Mouse (Mus musculus) embryonic stem cell, embryonic (primary cell): ENCODE results near the gene Gm9903.

ENCODE experiments used
- CTCF ChIA-PET, 4 experiments: fragments of 300-600 bp in 2 of 4; fragments of 350-600 bp in 2 of 4; sonication (Branson Sonifier 250); formaldehyde crosslinking; loops; one replicate each; lab custom pipeline; 2022; ENCODE audit warnings: inconsistent platforms in 2 of 4; lab: Charles Lee
- POLR2A ChIA-PET, 4 experiments: fragments of 300-600 bp in 2 of 4; fragments of 350-600 bp in 2 of 4; sonication (Branson Sonifier 250); formaldehyde crosslinking; loops; one replicate each; lab custom pipeline; 2022; ENCODE audit warnings: antibody characterized with exemption in 4 of 4, inconsistent platforms in 1 of 4; lab: Charles Lee

The Gm9903 gene

GRCm38 (mm10) chr5:33629301-33629987 lies at the start of gene Gm9903, which contains the start of gene Fam53a:
Gene Gm9903 (plus strand): TSS chr5:33629925.
Gene Fam53a (minus strand): TSS chr5:33629635.
- POLR2A ChIA-PET = interaction anchor here (0.6 to 8.1 kb wide), 58 partner anchors 8 to 740 kb away, joined by 3 to 152 read pairs (median 5); partner anchors contain the start of genes Slbp (in 4 of the 4), Tacc3 (in 3 of the 4), Tmem129 (in 3 of the 4) and Fam193a (in 1 of the 4)
- CTCF ChIA-PET = interaction anchor here in 1 of 4 experiments (1.0 to 2.8 kb wide), 7 partner anchors 12 to 236 kb away, joined by 3 to 11 read pairs (median 4); partner anchors contain the start of gene Slbp

GRCm38 (mm10) chr5:33580336-33580735 lies 49.4 kb upstream of the Gm9903 start:
- ChIA-PET CTCF (no interaction called here), POLR2A (no interaction called here)

- POLR2A ChIA-PET = no interaction called here
- CTCF ChIA-PET = interaction anchor here in 3 of 4 experiments (0.6 to 3.7 kb wide), 3 partner anchors 194 kb away, joined by 4 to 19 read pairs (median 4); no protein-coding TSS in a partner anchor
These were observed 42.1 kb upstream of the Gm9903 start for GRCm38 (mm10) chr5:33587498-33588058.

GRCm38 (mm10) chr5:33588066-33588465 lies 41.7 kb upstream of the Gm9903 start:
- ChIA-PET POLR2A (interaction anchor here in 1 of 4 experiments (1.0 kb wide), 1 partner anchor 192 kb away, joined by 3 read pairs; no protein-coding TSS in a partner anchor), CTCF (interaction anchor here in 3 of 4 experiments (0.8 to 3.7 kb wide), 5 partner anchors 40 to 195 kb away, joined by 3 to 19 read pairs (median 4); no protein-coding TSS in a partner anchor)

- CTCF ChIA-PET = interaction anchor here (0.5 to 3.7 kb wide), 10 partner anchors 23 to 204 kb away, joined by 3 to 19 read pairs (median 3); no protein-coding TSS in a partner anchor
- POLR2A ChIA-PET = interaction anchor here in 2 of 4 experiments (0.6 to 0.9 kb wide), 2 partner anchors 22 to 1323 kb away, joined by 3 read pairs; no protein-coding TSS in a partner anchor
These were observed 40.4 kb upstream of the Gm9903 start for GRCm38 (mm10) chr5:33589221-33589888.

- ChIA-PET CTCF (interaction anchor here (0.6 to 2.1 kb wide), 32 partner anchors 10 to 920 kb away, joined by 3 to 19 read pairs (median 4); partner anchors contain the start of genes Fam53a (in 1 of the 4), Gm9903 (in 1 of the 4), Tnip2 (in 1 of the 4) and Uvssa (in 1 of the 4)), POLR2A (interaction anchor here in 2 of 4 experiments (0.7 to 2.3 kb wide), 12 partner anchors 10 to 342 kb away, joined by 3 to 8 read pairs (median 3); partner anchors contain the start of genes Fam53a (in 1 of the 2), Gm9903 (in 1 of the 2), Nelfa (in 1 of the 2) and Nkx1-1 (in 1 of the 2))
These were observed 36.1 kb upstream of the Gm9903 start for GRCm38 (mm10) chr5:33593620-33594019.

GRCm38 (mm10) chr5:33605314-33605713 lies 24.4 kb upstream of the Gm9903 start:
- ChIA-PET POLR2A (no interaction called here), CTCF (no interaction called here)

- CTCF ChIA-PET = interaction anchor here in 2 of 4 experiments (1.0 to 1.4 kb wide), 2 partner anchors 13 to 73 kb away, joined by 3 to 4 read pairs; no protein-coding TSS in a partner anchor
- POLR2A ChIA-PET = interaction anchor here in 3 of 4 experiments (0.6 to 1.6 kb wide), 4 partner anchors 12 to 213 kb away, joined by 3 to 5 read pairs (median 4); partner anchors contain the start of genes Fam53a (in 1 of the 3) and Gm9903 (in 1 of the 3)
These were observed 23.1 kb upstream of the Gm9903 start for GRCm38 (mm10) chr5:33606631-33607030.

- ChIA-PET CTCF (interaction anchor here (0.6 to 1.4 kb wide), 6 partner anchors 14 to 488 kb away, joined by 3 to 4 read pairs (median 3); no protein-coding TSS in a partner anchor), POLR2A (interaction anchor here in 3 of 4 experiments (0.6 to 2.5 kb wide), 7 partner anchors 9 to 271 kb away, joined by 3 to 11 read pairs (median 3); partner anchors contain the start of genes Fam53a (in 1 of the 3), Gm9903 (in 1 of the 3) and Slbp (in 1 of the 3))
These were observed 22.3 kb upstream of the Gm9903 start for GRCm38 (mm10) chr5:33607434-33607833.

GRCm38 (mm10) chr5:33609226-33609625 lies 20.5 kb upstream of the Gm9903 start:
- POLR2A ChIA-PET = interaction anchor here in 1 of 4 experiments (2.5 kb wide), 1 partner anchor 43 kb away, joined by 11 read pairs; the partner anchor contains the start of gene Slbp
- CTCF ChIA-PET = no interaction called here

GRCm38 (mm10) chr5:33611795-33612194 lies 17.9 kb upstream of the Gm9903 start:
- ChIA-PET POLR2A (interaction anchor here in 3 of 4 experiments (0.6 to 2.1 kb wide), 7 partner anchors 9 to 1494 kb away, joined by 3 to 5 read pairs (median 4); partner anchors contain the start of genes Slbp (in 2 of the 3) and Lrpap1 (in 1 of the 3)), CTCF (no interaction called here)

GRCm38 (mm10) chr5:33614391-33614790 lies 15.3 kb upstream of the Gm9903 start:
- POLR2A ChIA-PET = interaction anchor here in 3 of 4 experiments (0.8 to 6.3 kb wide), 8 partner anchors 15 to 97 kb away, joined by 3 to 41 read pairs (median 6); partner anchors contain the start of genes Slbp (in 3 of the 3), Fam53a (in 2 of the 3) and Gm9903 (in 2 of the 3)
- CTCF ChIA-PET = no interaction called here

GRCm38 (mm10) chr5:33622671-33623070 lies 7.1 kb upstream of the Gm9903 start:
- POLR2A ChIA-PET = interaction anchor here in 1 of 4 experiments (1.7 kb wide), 1 partner anchor 10 kb away, joined by 6 read pairs; no protein-coding TSS in a partner anchor
- CTCF ChIA-PET = no interaction called here

- POLR2A ChIA-PET = interaction anchor here in 3 of 4 experiments (0.9 to 1.4 kb wide), 4 partner anchors 8 to 88 kb away, joined by 3 to 5 read pairs (median 3); partner anchors contain the start of gene Slbp (in 1 of the 3)
These were observed 6.0 kb upstream of the Gm9903 start for GRCm38 (mm10) chr5:33623766-33624165.

GRCm38 (mm10) chr5:33627968-33628367 lies 1.8 kb upstream of the Gm9903 start:
- ChIA-PET CTCF (interaction anchor here in 3 of 4 experiments (0.6 to 2.8 kb wide), 3 partner anchors 9 to 14 kb away, joined by 6 to 11 read pairs (median 6); no protein-coding TSS in a partner anchor), POLR2A (interaction anchor here in 3 of 4 experiments (0.6 to 8.1 kb wide), 17 partner anchors 8 to 484 kb away, joined by 3 to 152 read pairs (median 5); partner anchors contain the start of genes Slbp (in 3 of the 3), Tacc3 (in 1 of the 3) and Tmem129 (in 1 of the 3))

More at GRCm38 (mm10) chr5:33623766-33624165, 6.0 kb upstream of the Gm9903 start:
- CTCF ChIA-PET = interaction anchor here in 2 of 4 experiments (0.6 to 1.1 kb wide), 2 partner anchors 53 to 347 kb away, joined by 3 to 4 read pairs; no protein-coding TSS in a partner anchor

GRCm38 (mm10) chr5:33628820-33629300 lies 865 bp upstream of the Gm9903 start:
- ChIA-PET CTCF (interaction anchor here in 1 of 4 experiments (1.0 to 2.8 kb wide), 4 partner anchors 13 to 109 kb away, joined by 3 to 11 read pairs (median 4); no protein-coding TSS in a partner anchor), POLR2A (interaction anchor here (1.0 to 8.1 kb wide), 39 partner anchors 8 to 307 kb away, joined by 3 to 152 read pairs (median 5); partner anchors contain the start of genes Slbp (in 3 of the 4), Tacc3 (in 2 of the 4), Tmem129 (in 2 of the 4) and Letm1 (in 1 of the 4))
